Mouse (Mus musculus) hindbrain, embryonic 12.5 days (tissue): ENCODE measurements at regions not wholly inside any gene's neighbourhood (a gene's known extent, or its start where the extent isn't known, plus 50 kb on each side); places are given as distances from the start of the nearest gene placed in this dataset.
A peak's percentile ranks its signal among the peaks of the same experiment; 100 is the strongest.

Source experiments
- ATAC-seq: fragments of 200-750 bp; cut with Nextera tagmentation; 2 replicates; pipeline ENCODE4 v1.8.0; 2017; ENCODE audit warnings: moderate TSS enrichment; ENCODE audit not compliant: low FRiP score
- H3K27ac ChIP-seq: fragments of 300-500 bp; sonication (generic); 2 replicates; pipeline ENCODE4 v1.5.1; 2016; ENCODE audit warnings: mild to moderate bottlenecking
- H3K27me3 ChIP-seq: fragments of 300-500 bp; sonication (generic); 2 replicates; pipeline ENCODE4 v1.6.1; 2016; ENCODE audit warnings: mild to moderate bottlenecking
- H3K36me3 ChIP-seq: fragments of 300-500 bp; sonication (generic); 2 replicates; pipeline ENCODE4 v1.6.1; 2016; ENCODE audit warnings: mild to moderate bottlenecking
- H3K4me1 ChIP-seq: fragments of 300-500 bp; sonication (generic); 2 replicates; pipeline ENCODE4 v1.6.1; 2016
- H3K4me2 ChIP-seq: fragments of 300-500 bp; sonication (generic); replicated peaks from 2 replicates; pipeline ENCODE4 v1.6.1; 2016; ENCODE audit warnings: mild to moderate bottlenecking
- H3K4me3 ChIP-seq: fragments of 300-500 bp; sonication (generic); 2 replicates; pipeline ENCODE4 v1.5.1; 2016; ENCODE audit warnings: mild to moderate bottlenecking
- H3K9ac ChIP-seq: fragments of 300-500 bp; sonication (generic); 2 replicates; pipeline ENCODE4 v1.6.1; 2016; ENCODE audit warnings: mild to moderate bottlenecking, moderate library complexity
- H3K9me3 ChIP-seq: fragments of 300-500 bp; sonication (generic); replicated peaks from 2 replicates; pipeline ENCODE4 v1.6.1; 2016; ENCODE audit warnings: mild to moderate bottlenecking
- WGBS: fragments of 180-500 bp; shearing (Covaris S2); methylation state at CpG from one replicate; pipeline ENCODE4 v1.1.7; 2016; 5-methylcytosine and 5-hydroxymethylcytosine counted together

DNA sequence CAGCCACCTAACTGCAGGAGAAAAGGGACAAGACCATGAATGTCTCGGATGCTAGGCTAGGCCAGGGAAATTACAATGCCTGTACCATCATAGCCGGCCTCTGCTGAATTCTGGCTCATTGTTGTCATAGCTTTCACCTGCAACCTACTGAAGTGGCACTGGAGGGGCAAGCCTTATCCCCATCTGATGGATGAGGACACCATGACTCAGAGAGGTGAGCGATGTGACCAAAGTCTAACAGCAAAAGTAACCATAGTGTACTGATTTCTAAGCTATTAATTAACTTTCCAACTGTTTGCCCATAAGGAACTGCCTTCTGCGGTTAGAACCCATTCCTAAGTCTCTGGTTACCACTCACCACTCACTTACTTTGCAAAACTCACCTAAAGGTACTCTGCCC, 536.6 kb upstream of the Klf4 start:
- H3K4me2 ChIP-seq = no peak overlapping the region
- no peak overlapping the region for H3K9ac ChIP-seq
- no peak overlapping the region for H3K27ac ChIP-seq
- no peaks in the 10 kb centered on the region for H3K27me3 ChIP-seq
- no peaks in the 10 kb centered on the region for H3K9me3 ChIP-seq
- 91% methylated on average over 4 of the region's 4 CpGs for WGBS
- H3K4me3 ChIP-seq = no peak overlapping the region
- no peaks in the 10 kb centered on the region for H3K4me1 ChIP-seq
- no peaks in the 10 kb centered on the region for H3K36me3 ChIP-seq
- ATAC-seq = no peak

DNA sequence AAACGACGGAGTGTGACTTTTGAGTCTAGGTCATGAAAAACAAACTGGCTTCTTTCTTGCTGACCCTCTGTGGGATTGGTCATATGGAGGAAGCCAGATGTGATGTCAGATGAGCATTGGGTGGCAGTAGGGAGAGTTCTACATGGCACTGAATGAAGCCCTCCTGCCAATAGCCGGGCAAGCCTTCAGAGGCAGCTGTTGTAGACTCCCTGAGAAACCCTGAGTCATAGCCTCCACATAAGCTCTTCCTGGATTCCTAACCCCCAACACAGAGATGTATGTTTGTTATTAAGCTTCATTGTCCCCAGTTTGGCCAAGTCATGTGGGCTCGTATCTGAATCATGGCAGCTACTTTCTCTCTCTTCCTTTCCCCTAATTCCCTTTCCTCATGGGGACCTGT, 532.4 kb upstream of the Klf4 start:
- Histone ChIP-seq H3K36me3 (no peaks in the 10 kb centered on the region), H3K4me2 (no peak overlapping the region), H3K27ac (no peak overlapping the region), H3K9me3 (no peaks in the 10 kb centered on the region), H3K27me3 (no peaks in the 10 kb centered on the region), H3K4me3 (no peak overlapping the region), H3K4me1 (no peaks in the 10 kb centered on the region), H3K9ac (no peak overlapping the region)
- no peak for ATAC-seq
- WGBS = 97% methylated on average over 4 of the region's 4 CpGs

DNA sequence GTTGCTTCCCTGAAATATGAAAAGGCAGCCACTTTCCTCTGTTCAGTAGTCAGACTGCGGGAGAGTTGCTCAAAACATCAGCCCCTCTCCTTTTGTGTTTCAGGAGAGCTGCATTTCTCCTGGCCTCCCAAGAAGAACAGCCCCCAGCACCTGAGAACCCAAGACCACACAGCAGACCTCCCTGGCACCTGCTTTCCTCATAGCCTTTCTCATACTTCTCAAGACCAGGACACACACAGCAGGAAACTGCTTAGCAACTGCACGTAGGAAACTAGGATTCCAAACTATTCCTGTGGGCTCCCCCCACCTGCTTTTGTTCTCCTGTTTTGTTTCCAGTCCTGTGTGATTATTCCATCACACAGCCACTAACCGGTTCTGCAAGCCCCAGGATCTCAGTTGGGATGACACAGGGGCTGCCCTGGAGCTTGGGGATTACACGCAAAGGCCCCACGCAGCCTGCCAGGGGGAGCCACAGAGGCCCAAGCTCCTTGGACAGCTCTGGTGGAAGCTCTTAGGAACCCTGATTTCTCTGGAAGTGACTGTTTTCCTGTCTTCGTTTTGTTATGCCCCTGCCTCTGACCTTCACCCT, 519.6 kb upstream of the Klf4 start:
- Histone ChIP-seq H3K4me2 (no peak overlapping the region), H3K36me3 (no peaks in the 10 kb centered on the region), H3K4me3 (no peak overlapping the region), H3K9ac (no peak overlapping the region), H3K9me3 (no peaks in the 10 kb centered on the region), H3K27me3 (no peaks in the 10 kb centered on the region), H3K27ac (no peak overlapping the region), H3K4me1 (peaks cover 13% of the 10 kb centered on the region; the same call in 1 of the 2 replicates)
- WGBS = 24% methylated on average over 6 of the region's 6 CpGs
- no peak for ATAC-seq

DNA sequence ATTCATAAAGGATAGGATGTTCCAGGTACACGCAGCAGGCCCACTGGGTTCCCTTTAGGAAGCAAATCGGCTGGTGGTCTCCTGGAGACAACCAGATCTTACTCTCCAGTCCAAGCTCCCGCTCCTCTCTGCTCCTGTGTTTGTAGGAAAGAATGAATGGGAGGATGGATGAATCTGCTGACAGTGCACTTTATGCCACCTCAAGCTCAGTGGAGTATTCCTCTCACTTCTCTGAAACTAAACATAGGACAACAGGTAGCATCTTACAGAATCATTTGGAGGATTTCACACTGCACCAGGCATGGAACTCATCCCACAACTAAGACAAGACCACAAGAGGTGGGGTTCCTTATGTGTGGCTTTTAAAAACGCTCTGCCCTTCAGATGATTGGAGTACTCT, 507.1 kb upstream of the Klf4 start:
- WGBS = 90% methylated on average over 4 of the region's 4 CpGs
- Histone ChIP-seq H3K4me3 (no peak overlapping the region), H3K9ac (no peak overlapping the region), H3K27me3 (no peaks in the 10 kb centered on the region), H3K27ac (no peak overlapping the region), H3K9me3 (no peaks in the 10 kb centered on the region), H3K36me3 (no peaks in the 10 kb centered on the region), H3K4me1 (no peaks in the 10 kb centered on the region), H3K4me2 (no peak overlapping the region)
- no peak for ATAC-seq

DNA sequence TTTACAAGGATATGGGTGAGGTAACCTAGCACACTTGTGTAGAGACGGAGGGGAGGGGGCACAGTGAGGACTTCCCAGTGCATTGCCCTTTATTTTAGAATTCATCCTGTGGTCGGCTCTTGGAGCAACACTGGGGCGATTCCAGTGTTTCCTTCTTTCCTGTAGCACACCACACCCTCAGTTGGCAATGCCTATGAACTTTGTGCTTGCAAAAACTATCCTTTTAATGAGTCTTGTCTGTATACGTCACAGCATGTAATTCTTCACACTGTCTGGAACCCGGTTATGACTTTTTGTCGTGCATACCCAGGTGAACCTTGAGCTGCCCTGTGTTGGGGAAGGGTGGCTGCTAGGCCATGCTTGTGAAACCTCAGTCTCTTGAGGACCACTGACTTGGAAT, 504.1 kb upstream of the Klf4 start:
- Histone ChIP-seq H3K4me1 (no peaks in the 10 kb centered on the region), H3K36me3 (no peaks in the 10 kb centered on the region), H3K27ac (no peak overlapping the region), H3K4me3 (no peak overlapping the region), H3K9me3 (no peaks in the 10 kb centered on the region), H3K4me2 (no peak overlapping the region), H3K9ac (no peak overlapping the region), H3K27me3 (no peaks in the 10 kb centered on the region)
- ATAC-seq = no peak
- WGBS = 79% methylated on average over 6 of the region's 6 CpGs

DNA sequence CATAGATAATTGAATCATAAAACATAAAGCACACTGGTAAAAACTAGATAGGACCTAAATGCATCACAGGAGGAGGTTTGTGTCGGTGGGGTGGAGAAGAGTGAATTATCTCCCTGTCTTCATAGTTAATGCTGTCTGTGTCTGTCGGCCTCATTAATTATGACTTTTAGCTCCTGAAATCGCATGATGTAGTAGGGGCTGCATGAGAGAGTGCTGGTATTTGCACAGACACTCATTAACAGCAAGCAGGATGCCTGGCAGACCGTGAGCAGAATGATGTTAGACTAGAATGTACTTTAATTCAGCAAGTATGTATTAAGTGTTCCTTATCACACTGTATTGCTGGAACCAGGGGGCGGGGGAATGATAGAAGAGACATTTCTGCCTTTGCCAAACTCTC, 503.3 kb upstream of the Klf4 start:
- Histone ChIP-seq H3K4me3 (no peak overlapping the region), H3K27ac (no peak overlapping the region), H3K36me3 (no peaks in the 10 kb centered on the region), H3K27me3 (no peaks in the 10 kb centered on the region), H3K9me3 (no peaks in the 10 kb centered on the region), H3K4me2 (no peak overlapping the region), H3K4me1 (no peaks in the 10 kb centered on the region), H3K9ac (no peak overlapping the region)
- ATAC-seq = no peak
- 73% methylated on average over 5 of the region's 5 CpGs for WGBS

DNA sequence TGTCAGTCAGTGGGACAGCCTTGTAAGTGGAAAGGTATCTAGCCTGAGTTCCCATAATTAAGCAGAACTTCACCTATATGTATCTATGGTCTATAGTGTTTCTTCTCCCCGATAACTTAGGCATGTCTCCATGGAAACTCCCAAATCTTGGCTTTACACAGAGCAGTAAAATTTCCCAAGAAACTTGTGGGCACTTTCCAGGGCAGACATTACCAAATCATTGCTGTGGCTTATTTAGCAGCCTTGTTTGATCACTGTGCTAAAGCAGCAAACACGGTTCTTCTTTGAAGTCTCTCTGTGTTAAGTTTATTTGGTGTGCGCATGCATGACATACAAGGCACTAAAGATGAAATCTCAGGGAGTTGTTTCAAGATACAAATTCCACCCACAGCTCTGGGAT, 496.2 kb upstream of the Klf4 start:
- no peaks in the 10 kb centered on the region for H3K36me3 ChIP-seq
- H3K4me2 ChIP-seq = no peak overlapping the region
- no peak overlapping the region for H3K27ac ChIP-seq
- no peaks in the 10 kb centered on the region for H3K9me3 ChIP-seq
- no peak overlapping the region for H3K9ac ChIP-seq
- ATAC-seq = no peak
- WGBS = 95% methylated on average over 3 of the region's 3 CpGs
- H3K27me3 ChIP-seq = no peaks in the 10 kb centered on the region
- H3K4me1 ChIP-seq = no peaks in the 10 kb centered on the region
- H3K4me3 ChIP-seq = no peak overlapping the region

DNA sequence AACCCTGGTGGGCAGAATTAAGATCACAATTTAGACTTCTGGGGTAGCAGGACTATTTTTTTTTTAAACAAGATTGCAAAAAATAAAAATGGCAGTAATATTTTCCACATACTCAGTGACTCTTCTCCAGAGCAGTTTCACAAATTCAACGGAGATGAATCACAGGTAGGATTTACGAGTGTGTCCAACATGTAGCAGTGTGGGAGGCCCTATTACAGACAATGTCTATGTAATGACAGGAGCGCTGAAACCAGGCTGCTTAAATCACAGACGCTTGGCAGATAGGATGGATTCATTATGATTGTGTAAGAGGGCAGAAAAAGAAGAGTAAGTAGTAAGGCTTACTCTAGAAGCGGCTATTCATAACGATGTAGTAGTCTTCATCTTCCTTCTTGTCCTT, 495.0 kb upstream of the Klf4 start:
- Histone ChIP-seq H3K36me3 (no peaks in the 10 kb centered on the region), H3K9me3 (no peaks in the 10 kb centered on the region), H3K27ac (no peak overlapping the region), H3K4me2 (no peak overlapping the region), H3K9ac (no peak overlapping the region), H3K4me1 (no peaks in the 10 kb centered on the region), H3K27me3 (no peaks in the 10 kb centered on the region), H3K4me3 (no peak overlapping the region)
- WGBS = 91% methylated on average over 6 of the region's 6 CpGs
- no peak for ATAC-seq

DNA sequence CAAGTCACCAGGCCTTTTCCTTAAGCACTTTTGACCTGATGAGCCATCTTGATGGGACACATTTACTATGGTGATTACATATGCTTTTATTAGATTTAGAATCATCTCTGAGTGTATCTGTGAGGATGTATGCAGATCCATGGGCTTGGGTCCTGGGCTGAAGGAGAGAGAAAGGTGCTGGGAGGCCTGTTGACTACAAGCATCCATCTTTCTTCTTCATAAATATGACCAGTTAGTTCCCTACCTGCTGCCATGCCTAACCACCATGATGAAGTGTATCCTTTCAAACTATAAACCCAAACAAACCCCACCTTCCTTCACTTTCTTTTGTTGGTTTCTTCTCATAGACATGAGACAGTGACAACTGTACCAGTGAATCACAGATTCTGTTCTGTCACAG, 492.2 kb upstream of the Klf4 start:
- Histone ChIP-seq H3K27ac (no peak overlapping the region), H3K4me2 (no peak overlapping the region), H3K36me3 (no peaks in the 10 kb centered on the region), H3K27me3 (no peaks in the 10 kb centered on the region), H3K9me3 (no peaks in the 10 kb centered on the region), H3K4me1 (no peaks in the 10 kb centered on the region), H3K4me3 (no peak overlapping the region), H3K9ac (no peak overlapping the region)
- ATAC-seq = no peak

DNA sequence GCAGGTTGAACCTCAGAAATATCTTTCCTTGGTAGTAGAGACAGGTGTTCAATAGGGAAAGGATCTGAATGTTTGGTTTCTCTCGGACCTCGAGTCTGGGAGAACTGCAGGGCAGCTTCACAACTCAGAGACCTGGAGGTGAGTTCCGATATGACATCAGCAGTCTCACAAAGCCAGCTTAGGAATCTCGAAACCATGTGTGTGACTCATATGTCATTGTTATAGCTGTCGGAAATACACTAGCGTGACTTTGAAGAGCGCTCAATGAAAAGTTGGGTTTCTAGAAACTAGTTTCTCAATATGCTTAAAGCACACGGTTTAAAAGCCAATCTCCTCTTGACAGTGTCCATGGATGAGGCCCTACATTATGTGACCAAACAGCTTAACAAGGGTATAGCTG, 485.9 kb upstream of the Klf4 start:
- H3K4me1 ChIP-seq = no peaks in the 10 kb centered on the region
- ATAC-seq = no peak
- H3K27me3 ChIP-seq = no peaks in the 10 kb centered on the region
- H3K4me3 ChIP-seq = no peak overlapping the region
- H3K36me3 ChIP-seq = no peaks in the 10 kb centered on the region
- H3K4me2 ChIP-seq = no peak overlapping the region
- H3K9me3 ChIP-seq = no peaks in the 10 kb centered on the region
- no peak overlapping the region for H3K9ac ChIP-seq
- WGBS = 93% methylated on average over 8 of the region's 8 CpGs
- no peak overlapping the region for H3K27ac ChIP-seq

DNA sequence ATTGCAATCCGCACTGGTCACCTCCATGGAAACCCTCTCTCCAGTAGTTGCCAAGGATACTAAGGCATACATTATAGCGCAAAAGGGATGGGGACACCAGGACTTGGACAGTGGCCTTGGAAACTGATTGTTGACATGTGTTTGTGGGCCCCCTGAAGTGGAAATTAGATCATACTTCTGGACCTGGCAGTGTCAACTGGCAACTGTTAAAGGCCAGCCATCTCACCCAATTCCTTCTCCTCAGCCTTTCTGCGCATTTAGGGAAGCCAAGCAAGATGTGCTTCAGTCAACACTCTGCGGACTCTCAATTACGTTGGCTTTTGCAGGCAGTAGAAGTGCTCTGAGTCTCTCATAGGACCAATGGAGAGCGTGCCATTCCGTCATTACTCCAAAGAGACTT, 483.2 kb upstream of the Klf4 start:
- no peak overlapping the region for H3K9ac ChIP-seq
- no peaks in the 10 kb centered on the region for H3K27me3 ChIP-seq
- H3K4me3 ChIP-seq = no peak overlapping the region
- no peaks in the 10 kb centered on the region for H3K4me1 ChIP-seq
- H3K9me3 ChIP-seq = no peaks in the 10 kb centered on the region
- no peak overlapping the region for H3K4me2 ChIP-seq
- 91% methylated on average over 7 of the region's 7 CpGs for WGBS
- no peak overlapping the region for H3K27ac ChIP-seq
- H3K36me3 ChIP-seq = no peaks in the 10 kb centered on the region
- ATAC-seq = no peak

DNA sequence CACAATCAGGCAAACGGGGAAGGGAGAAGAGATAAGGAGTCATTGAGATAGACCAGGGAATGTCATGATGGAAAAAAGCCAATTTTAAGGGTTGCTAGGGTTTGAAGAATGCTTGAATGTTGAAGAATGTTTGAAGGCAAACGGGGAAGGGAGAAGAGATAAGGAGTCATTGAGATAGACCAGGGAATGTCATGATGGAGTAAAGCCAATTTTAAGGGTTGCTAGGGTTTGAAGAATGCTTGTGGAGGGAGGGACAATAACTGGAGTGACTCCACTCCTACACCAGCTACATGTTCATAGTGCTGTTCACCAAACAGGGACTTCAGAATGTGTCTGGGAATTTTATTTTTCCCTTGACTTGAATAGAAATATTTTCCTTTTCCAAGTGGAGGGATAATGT, 476.0 kb upstream of the Klf4 start:
- ATAC-seq = no peak
- Histone ChIP-seq H3K4me3 (no peak overlapping the region), H3K27ac (no peak overlapping the region), H3K27me3 (no peaks in the 10 kb centered on the region), H3K4me2 (no peak overlapping the region), H3K36me3 (no peaks in the 10 kb centered on the region), H3K9ac (no peak overlapping the region), H3K4me1 (no peaks in the 10 kb centered on the region), H3K9me3 (no peaks in the 10 kb centered on the region)
- 80% methylated on average over 2 of the region's 2 CpGs for WGBS

DNA sequence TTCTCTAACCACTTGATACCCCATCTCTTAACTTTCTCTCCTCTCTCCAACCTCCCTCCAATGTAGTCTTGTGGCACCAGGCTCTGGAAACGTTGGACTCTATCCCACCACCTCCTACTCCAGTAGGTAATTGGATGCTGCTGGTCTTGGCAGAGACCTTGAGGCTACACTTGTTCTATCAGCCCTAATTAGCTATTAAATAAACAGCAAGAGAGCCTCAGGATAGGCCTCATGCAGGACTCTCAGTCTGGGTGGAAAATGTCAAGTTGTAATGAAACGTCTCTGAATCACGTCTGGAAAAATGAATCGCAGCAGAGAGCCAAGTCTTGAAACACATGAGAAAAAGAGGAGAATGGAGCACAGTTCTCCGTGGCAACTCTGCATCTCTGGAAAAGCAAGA, 472.0 kb upstream of the Klf4 start:
- H3K9me3 ChIP-seq = no peaks in the 10 kb centered on the region
- no peak overlapping the region for H3K4me3 ChIP-seq
- H3K9ac ChIP-seq = no peak overlapping the region
- no peaks in the 10 kb centered on the region for H3K36me3 ChIP-seq
- no peak for ATAC-seq
- H3K4me1 ChIP-seq = no peaks in the 10 kb centered on the region
- H3K27ac ChIP-seq = no peak overlapping the region
- H3K4me2 ChIP-seq = no peak overlapping the region
- WGBS = 81% methylated on average over 5 of the region's 5 CpGs
- no peaks in the 10 kb centered on the region for H3K27me3 ChIP-seq

DNA sequence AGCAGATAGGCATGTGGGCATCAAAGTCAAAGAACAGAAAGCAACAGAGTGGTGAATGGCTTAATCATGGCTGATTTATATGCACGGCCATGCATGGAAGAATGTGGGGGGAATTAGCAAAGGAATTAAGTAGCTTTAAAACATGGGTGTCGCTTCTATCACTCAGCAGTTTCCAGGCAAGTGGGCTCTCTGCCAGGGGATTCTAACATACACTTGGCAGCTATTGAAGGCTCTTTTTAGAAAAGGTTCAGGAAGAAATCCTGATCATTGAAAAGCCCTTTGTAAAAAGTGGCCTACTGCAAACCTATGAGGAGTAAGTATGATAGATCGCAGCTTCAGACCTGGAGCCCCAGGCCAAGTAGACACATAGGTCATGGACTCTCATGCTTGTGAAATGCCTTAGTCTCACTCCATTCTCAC, 469.1 kb upstream of the Klf4 start:
- Histone ChIP-seq H3K9me3 (no peaks in the 10 kb centered on the region), H3K4me1 (no peaks in the 10 kb centered on the region), H3K36me3 (no peaks in the 10 kb centered on the region), H3K4me2 (no peak overlapping the region), H3K9ac (no peak overlapping the region), H3K27me3 (no peaks in the 10 kb centered on the region), H3K4me3 (no peak overlapping the region), H3K27ac (no peak overlapping the region)
- peak; percentile 71 for ATAC-seq
- 67% methylated on average over 3 of the region's 3 CpGs for WGBS
